Mouse (Mus musculus) lung, postnatal 36 days (tissue): ENCODE data around the gene Frrs1.
A peak's percentile ranks its signal among the peaks of the same experiment; 100 is the strongest.
"Not testable (repeated sequence)": the region's sequence is repeated elsewhere in the genome, so short reads cannot be mapped to it uniquely, and the experiment has no call there.

Source experiments
- DNase-seq: peaks from one replicate; pipeline ENCODE4 v3.0.0; 2022; ENCODE audit warnings: mixed read lengths

Frrs1 gene

GRCm38 (mm10) chr3:116858941-116859685 lies at the start of gene Frrs1:
Frrs1 (plus strand) TSS chr3:116859464.
- peak; percentile 27 for DNase-seq

DNA sequence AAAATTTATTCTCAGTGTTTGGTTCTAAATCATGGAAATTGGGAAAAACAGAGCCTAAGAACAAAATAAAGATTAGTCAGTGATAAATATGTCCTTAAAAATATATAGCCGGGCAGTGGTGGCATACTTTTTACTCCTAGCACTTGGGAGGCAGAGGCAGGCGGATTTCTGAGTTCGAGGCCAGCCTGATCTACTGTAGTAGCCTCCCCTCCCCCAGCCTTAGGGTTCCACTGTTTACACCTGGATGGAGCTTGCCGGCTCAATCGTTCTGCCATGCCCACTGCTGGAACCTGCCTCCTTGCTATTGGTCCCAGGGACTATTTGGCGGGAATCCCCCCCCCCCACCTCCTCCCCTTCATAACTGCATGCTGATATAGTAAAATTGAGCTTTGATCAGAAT lies 48.9 kb upstream of the Frrs1 start:
- not testable (repeated sequence) for DNase-seq

DNA sequence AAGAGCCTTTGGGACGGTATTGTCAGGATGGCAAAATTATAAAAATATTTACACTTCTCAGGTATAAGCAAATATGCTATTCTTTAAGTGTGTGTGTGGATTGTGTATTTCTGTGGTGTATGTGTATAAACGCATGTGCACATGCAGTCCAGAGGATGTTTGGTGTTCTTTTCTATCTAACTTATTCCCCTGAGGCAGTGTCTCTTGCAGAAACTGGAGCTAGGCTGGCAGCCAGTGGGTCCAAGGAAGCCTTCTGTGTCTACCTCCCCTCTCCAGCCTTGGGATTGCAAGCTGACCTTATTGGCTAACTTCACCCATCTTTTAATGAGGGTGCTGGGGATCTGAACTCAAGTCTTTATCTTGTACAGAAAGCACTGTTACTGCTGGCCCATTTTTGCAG lies 46.3 kb upstream of the Frrs1 start:
- DNase-seq, result no peak

GRCm38 (mm10) chr3:116815305-116815797 lies 43.9 kb upstream of the Frrs1 start:
- no peak for DNase-seq

- no peak for DNase-seq
Measured at GRCm38 (mm10) chr3:116815916-116816315, 43.3 kb upstream of the Frrs1 start.

GRCm38 (mm10) chr3:116816674-116817215 lies 42.5 kb upstream of the Frrs1 start:
- DNase-seq, result no peak

DNA sequence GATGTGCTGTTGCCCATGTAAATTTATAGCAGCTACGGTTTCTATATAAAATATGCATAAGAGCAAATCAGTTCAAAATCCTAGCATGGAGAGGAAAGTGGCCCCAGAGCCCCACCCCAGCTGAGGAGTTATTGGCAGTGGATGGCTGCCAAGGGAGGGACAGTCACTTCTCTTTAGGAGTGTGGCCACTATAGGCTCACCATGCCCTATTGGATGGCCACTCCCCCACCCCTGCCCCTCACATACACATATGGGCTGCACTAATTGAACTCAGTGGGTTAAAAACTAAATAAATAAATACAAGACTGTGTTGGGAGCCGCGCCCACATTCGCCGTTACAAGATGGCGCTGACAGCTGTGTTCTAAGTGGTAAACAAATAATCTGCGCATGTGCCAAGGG lies 42.0 kb upstream of the Frrs1 start:
- DNase-seq, result no peak

GRCm38 (mm10) chr3:116826471-116827215 lies 32.6 kb upstream of the Frrs1 start:
- DNase-seq, result no peak

- no peak for DNase-seq
Measured at GRCm38 (mm10) chr3:116829274-116829920, 29.9 kb upstream of the Frrs1 start.

DNA sequence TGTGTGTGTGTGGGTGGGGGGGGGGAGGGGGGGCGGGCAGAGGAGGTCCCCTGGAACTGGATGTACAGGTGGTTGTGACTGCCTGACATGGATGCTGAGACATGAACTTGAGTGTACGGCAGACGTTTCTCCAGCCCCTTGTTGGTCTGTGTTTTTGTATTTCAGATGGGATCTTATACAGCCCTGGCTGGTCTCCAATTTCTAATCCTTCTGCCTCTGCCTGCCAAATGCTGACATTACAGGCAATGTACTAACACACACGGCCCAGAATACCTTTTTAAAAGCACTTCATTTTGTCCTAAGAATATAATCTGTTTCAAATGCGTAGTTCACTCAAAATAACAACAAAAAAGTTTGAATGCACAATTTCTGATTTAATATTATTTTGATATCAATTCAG lies 27.9 kb upstream of the Frrs1 start:
- DNase-seq, result no peak

- DNase-seq, result no peak
Measured at GRCm38 (mm10) chr3:116832526-116833310, 26.5 kb upstream of the Frrs1 start.

DNA sequence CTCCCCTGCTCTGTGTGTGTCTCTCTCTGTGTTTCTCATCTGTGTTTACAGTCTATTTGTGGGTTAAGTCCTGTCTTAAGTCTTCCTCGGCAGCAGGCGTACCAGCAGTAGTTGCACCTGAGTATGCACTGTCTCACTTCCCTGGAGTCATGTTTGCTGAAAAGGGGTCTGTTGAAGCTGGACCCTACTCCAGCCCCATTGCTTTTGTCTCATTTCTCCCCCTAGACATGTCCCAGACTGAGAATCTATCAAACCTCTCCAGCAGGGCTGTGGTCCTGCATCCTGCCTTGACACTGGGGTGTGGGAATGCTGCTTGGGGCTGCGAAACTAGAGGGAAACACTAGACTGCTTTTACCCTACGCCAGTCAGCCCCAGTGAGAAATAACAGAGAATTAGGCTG lies 25.8 kb upstream of the Frrs1 start:
- DNase-seq, result no peak

- no peak for DNase-seq
Measured at GRCm38 (mm10) chr3:116834241-116834640, 25.0 kb upstream of the Frrs1 start.

DNA sequence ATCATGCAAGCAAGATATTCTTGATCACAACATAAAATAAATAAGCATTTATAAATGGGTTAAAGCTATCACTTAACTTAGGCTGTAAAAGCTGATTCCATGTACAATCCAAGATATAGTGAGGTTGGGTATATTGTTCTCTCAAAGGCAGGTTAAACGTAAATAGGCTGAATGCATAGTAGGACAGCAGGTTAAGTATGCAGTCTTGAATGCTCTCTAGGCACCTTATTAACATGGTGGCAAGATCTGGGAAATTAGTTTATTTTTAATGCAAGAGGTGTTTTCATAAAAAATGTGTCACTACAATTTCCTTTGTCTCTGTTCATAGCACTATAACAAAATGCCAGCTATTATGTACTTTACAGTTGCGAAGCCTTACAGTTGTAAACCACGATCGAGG lies 23.9 kb upstream of the Frrs1 start:
- no peak for DNase-seq

- DNase-seq, result peak; percentile 96
Measured at GRCm38 (mm10) chr3:116835770-116836680, 23.2 kb upstream of the Frrs1 start.

DNA sequence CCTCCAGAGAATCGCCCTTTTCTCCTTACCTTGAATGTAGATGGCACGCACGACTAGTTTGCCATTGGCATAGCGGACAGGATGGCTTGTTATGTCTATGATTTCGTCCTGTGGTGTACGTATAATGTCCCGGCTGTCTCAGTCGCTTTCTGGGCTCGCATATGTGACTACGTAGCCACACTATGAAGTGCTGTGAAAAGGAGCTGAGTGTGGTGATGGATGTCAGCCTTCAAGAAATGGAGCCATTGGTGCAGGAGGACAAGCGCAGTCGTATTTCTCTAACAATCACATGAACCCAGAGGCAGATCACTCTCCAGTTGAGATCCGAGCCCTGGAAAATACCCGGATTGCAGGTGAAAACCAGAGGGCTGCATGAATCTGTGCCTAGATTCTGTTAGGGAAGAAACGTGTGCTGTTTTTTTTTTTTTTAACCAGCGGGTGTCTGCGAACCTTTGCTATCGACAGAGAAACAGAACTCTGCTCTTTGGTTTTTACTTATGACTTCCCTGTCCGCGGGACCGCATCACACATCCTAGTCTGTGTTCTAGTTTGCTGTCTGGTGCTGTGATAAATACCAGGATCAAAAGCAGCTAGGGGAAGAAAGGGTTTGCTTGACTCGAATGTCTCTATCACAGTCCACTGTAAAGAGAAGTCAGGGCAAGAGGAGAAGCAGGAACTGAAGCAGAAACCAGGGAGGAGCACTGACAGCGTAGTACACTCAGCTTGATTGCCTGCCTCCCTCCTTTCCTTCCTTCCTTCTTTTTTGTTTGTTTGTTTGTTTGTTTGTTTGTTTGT lies 22.4 kb upstream of the Frrs1 start:
- DNase-seq, result no peak

DNA sequence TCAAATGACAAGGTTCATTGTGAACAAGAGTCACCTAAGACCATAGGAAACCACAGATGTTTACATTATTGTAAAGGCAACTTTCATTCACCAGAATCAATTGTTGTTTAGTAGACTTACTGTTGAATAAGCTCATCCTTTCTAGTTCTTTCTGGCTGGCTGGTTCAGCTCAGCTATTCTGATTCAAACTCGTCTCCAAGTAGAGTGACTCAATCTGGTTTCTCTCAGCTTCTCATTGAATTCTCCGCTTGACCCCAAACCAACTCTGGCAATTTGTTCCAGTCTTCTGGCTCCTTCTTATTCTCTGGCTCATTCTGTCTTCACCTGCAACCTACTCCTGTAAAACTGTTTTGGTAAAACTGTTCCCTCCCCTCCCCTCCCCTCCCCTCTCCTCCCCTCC lies 18.0 kb upstream of the Frrs1 start:
- DNase-seq, result no peak

- DNase-seq, result peak; percentile 42
Measured at GRCm38 (mm10) chr3:116844880-116845579, 14.2 kb upstream of the Frrs1 start.

GRCm38 (mm10) chr3:116846084-116846483 lies 13.2 kb upstream of the Frrs1 start:
- peak; percentile 55 for DNase-seq

GRCm38 (mm10) chr3:116848099-116848498 lies 11.2 kb upstream of the Frrs1 start:
- DNase-seq, result peak; percentile 21
